Mouse (Mus musculus): Measurements from ENCODE around the gene Ten1. TPM values are rescaled to one million over a fixed set of nuclear protein-coding genes. Genes with fewer than 3 reads are reported as not detected.

Gene Ten1
- polyA plus RNA-seq, 1 experiment from 2014 or later: 92.8 TPM

DNA sequence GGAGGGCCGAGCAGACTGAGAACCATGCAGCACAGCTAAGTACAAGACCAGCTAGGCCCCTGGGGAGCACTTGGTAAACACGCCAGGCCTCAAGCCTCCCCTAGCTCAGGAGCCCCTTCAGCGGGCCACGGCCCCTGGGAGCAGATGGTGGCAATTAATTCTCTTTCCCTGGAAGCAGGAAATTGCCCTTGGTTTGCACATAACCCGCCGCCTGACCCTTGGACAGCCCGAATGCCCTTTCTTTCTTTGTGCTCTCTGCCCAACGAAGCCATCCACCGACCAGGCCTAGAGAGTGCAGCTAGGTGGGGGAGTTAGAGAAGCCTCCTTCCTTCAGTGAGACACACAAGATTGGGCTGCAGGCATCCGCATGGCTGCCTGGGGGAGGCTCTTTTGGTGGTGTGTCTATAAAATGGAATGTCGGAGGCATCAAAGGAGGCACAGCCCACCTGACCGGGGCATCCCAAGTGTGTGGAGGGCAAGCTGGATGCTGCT, 43.1 kb downstream of the Ten1 start:
- no peaks in the 10 kb centered on the region for H3K9me3 ChIP-seq (ENCODE audit: control insufficient read depth, low read length)
- H3K9ac ChIP-seq (replicated peaks; ENCODE audit: low read depth, low read length): no peak overlapping the region
- WGBS: 75% methylated on average over 12 of the region's 12 CpGs
- no peak overlapping the region for H3K4me2 ChIP-seq (ENCODE audit: low read length)
- no peak overlapping the region for H3K4me3 ChIP-seq (replicated peaks; ENCODE audit: low read length)
- ATAC-seq: no peak
- H3K36me3 ChIP-seq (ENCODE audit: control insufficient read depth, insufficient read depth): peaks cover 18% of the 10 kb centered on the region
- H3K27ac ChIP-seq (ENCODE audit: low read length): no peak overlapping the region
- peaks cover 11% of the 10 kb centered on the region for H3K27me3 ChIP-seq (replicated peaks; ENCODE audit: control insufficient read depth, insufficient read depth, low read length)
- H3K4me1 ChIP-seq (replicated peaks; ENCODE audit: control insufficient read depth, insufficient read depth, low read length): no peaks in the 10 kb centered on the region

DNA sequence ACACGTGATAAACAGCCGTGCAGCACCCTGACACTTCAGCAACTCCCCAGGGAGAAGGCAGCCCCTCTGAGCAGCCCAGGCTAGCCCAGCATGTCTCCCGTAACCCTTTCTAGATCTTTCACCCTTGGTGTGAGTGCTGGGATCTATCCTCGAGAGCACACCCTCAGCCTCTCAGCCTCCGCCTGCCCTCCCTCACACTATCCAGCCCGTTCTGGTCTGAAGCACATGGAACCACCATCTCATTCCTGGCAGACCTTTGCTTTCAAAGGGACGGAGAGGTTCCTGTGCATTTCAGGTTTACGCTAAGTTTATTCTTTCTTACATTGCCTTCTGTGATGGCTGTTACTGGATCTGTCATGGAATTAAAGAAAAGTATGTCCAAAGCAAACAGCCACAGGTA, 45.9 kb downstream of the Ten1 start:
- H3K9ac ChIP-seq (replicated peaks; ENCODE audit: low read depth, low read length): no peak overlapping the region
- no peak overlapping the region for H3K27ac ChIP-seq (ENCODE audit: low read length)
- H3K9me3 ChIP-seq (ENCODE audit: control insufficient read depth, low read length): no peaks in the 10 kb centered on the region
- ATAC-seq: no peak
- no peaks in the 10 kb centered on the region for H3K27me3 ChIP-seq (replicated peaks; ENCODE audit: control insufficient read depth, insufficient read depth, low read length)
- H3K4me3 ChIP-seq (replicated peaks; ENCODE audit: low read length): no peak overlapping the region
- 88% methylated on average over 8 of the region's 8 CpGs for WGBS
- H3K4me2 ChIP-seq (ENCODE audit: low read length): no peak overlapping the region
- H3K36me3 ChIP-seq (ENCODE audit: control insufficient read depth, insufficient read depth): peaks cover 33% of the 10 kb centered on the region
- no peaks in the 10 kb centered on the region for H3K4me1 ChIP-seq (replicated peaks; ENCODE audit: control insufficient read depth, insufficient read depth, low read length)

DNA sequence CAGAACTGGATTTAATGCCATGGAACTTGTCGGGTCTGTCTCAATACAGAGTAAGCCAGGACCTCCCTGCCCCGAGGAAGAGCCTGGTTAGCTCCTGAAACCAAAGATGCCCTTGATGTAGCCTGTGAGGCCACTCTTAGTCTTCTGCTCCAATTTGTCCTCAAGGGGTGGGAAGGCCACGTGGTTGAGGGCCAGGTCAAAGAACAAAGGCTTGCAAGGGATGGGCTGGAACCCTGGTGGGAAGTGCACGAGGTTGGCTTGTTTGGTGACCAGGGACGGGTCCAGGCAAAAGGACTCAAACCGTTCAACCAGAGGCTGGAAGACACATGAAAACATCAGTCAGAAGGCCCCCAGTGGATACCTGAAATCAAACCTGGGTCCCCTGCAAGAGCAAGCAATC, 47.0 kb downstream of the Ten1 start:
- Histone ChIP-seq H3K4me1 (replicated peaks; ENCODE audit: control insufficient read depth, insufficient read depth, low read length) (no peaks in the 10 kb centered on the region), H3K27me3 (replicated peaks; ENCODE audit: control insufficient read depth, insufficient read depth, low read length) (no peaks in the 10 kb centered on the region), H3K36me3 (ENCODE audit: control insufficient read depth, insufficient read depth) (peaks cover 43% of the 10 kb centered on the region), H3K27ac (ENCODE audit: low read length) (no peak overlapping the region), H3K4me2 (ENCODE audit: low read length) (no peak overlapping the region), H3K9me3 (ENCODE audit: control insufficient read depth, low read length) (no peaks in the 10 kb centered on the region), H3K4me3 (replicated peaks; ENCODE audit: low read length) (no peak overlapping the region), H3K9ac (replicated peaks; ENCODE audit: low read depth, low read length) (no peak overlapping the region)
- ATAC-seq: no peak
- 74% methylated on average over 6 of the region's 6 CpGs for WGBS

GRCm38 (mm10) chr11:116247502-116248222, 49.0 kb downstream of the Ten1 start:
- ATAC-seq: no peak
- Histone ChIP-seq H3K4me1 (replicated peaks; ENCODE audit: control insufficient read depth, insufficient read depth, low read length) (no peaks in the 10 kb centered on the region), H3K27ac (ENCODE audit: low read length) (no peak overlapping the region), H3K9ac (replicated peaks; ENCODE audit: low read depth, low read length) (no peak overlapping the region), H3K9me3 (ENCODE audit: control insufficient read depth, low read length) (no peaks in the 10 kb centered on the region), H3K27me3 (replicated peaks; ENCODE audit: control insufficient read depth, insufficient read depth, low read length) (no peaks in the 10 kb centered on the region), H3K4me2 (ENCODE audit: low read length) (no peak overlapping the region), H3K4me3 (replicated peaks; ENCODE audit: low read length) (no peak overlapping the region), H3K36me3 (ENCODE audit: control insufficient read depth, insufficient read depth) (peaks cover 52% of the 10 kb centered on the region)
- 86% methylated on average over 14 of the region's 14 CpGs for WGBS

DNA sequence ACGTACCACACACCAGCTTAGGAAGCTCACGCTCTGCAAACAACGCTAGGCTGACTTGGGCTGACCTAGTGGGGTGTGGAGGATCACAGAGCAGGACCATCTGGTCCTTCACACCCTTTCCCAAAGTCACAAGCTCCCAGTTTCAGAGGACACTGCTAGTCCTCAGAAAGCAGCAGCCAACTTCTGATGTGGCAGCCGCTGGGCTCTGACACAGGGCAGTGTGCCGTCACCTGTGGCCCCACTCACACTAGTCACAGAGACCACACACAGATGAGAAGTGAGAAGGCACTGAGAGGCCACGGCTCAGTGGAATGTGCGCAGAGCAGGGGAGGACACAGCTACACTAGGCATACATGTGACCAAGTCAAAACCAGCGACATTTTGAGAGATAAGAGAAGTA, 52.2 kb downstream of the Ten1 start:
- Histone ChIP-seq H3K36me3 (ENCODE audit: control insufficient read depth, insufficient read depth) (peaks cover 48% of the 10 kb centered on the region), H3K27ac (ENCODE audit: low read length) (no peak overlapping the region), H3K27me3 (replicated peaks; ENCODE audit: control insufficient read depth, insufficient read depth, low read length) (no peaks in the 10 kb centered on the region), H3K4me1 (replicated peaks; ENCODE audit: control insufficient read depth, insufficient read depth, low read length) (no peaks in the 10 kb centered on the region), H3K4me2 (ENCODE audit: low read length) (no peak overlapping the region), H3K9ac (replicated peaks; ENCODE audit: low read depth, low read length) (no peak overlapping the region), H3K9me3 (ENCODE audit: control insufficient read depth, low read length) (no peaks in the 10 kb centered on the region), H3K4me3 (replicated peaks; ENCODE audit: low read length) (no peak overlapping the region)
- ATAC-seq: no peak
- WGBS: 89% methylated on average over 8 of the region's 8 CpGs

GRCm38 (mm10) chr11:116253076-116253600, 54.5 kb downstream of the Ten1 start:
- no peaks in the 10 kb centered on the region for H3K27me3 ChIP-seq (replicated peaks; ENCODE audit: control insufficient read depth, insufficient read depth, low read length)
- peaks cover 41% of the 10 kb centered on the region for H3K36me3 ChIP-seq (ENCODE audit: control insufficient read depth, insufficient read depth)
- H3K4me2 ChIP-seq (ENCODE audit: low read length): no peak overlapping the region
- no peaks in the 10 kb centered on the region for H3K9me3 ChIP-seq (ENCODE audit: control insufficient read depth, low read length)
- no peaks in the 10 kb centered on the region for H3K4me1 ChIP-seq (replicated peaks; ENCODE audit: control insufficient read depth, insufficient read depth, low read length)
- no peak overlapping the region for H3K9ac ChIP-seq (replicated peaks; ENCODE audit: low read depth, low read length)
- ATAC-seq: no peak
- no peak overlapping the region for H3K27ac ChIP-seq (ENCODE audit: low read length)
- WGBS: 89% methylated on average over 3 of the region's 3 CpGs
- no peak overlapping the region for H3K4me3 ChIP-seq (replicated peaks; ENCODE audit: low read length)

GRCm38 (mm10) chr11:116254627-116255026, 56.0 kb downstream of the Ten1 start:
- Histone ChIP-seq H3K9ac (replicated peaks; ENCODE audit: low read depth, low read length) (no peak overlapping the region), H3K4me2 (ENCODE audit: low read length) (no peak overlapping the region), H3K4me3 (replicated peaks; ENCODE audit: low read length) (no peak overlapping the region), H3K27me3 (replicated peaks; ENCODE audit: control insufficient read depth, insufficient read depth, low read length) (no peaks in the 10 kb centered on the region), H3K27ac (ENCODE audit: low read length) (no peak overlapping the region), H3K4me1 (replicated peaks; ENCODE audit: control insufficient read depth, insufficient read depth, low read length) (no peaks in the 10 kb centered on the region), H3K36me3 (ENCODE audit: control insufficient read depth, insufficient read depth) (peaks cover 39% of the 10 kb centered on the region), H3K9me3 (ENCODE audit: control insufficient read depth, low read length) (no peaks in the 10 kb centered on the region)
- 88% methylated on average over 9 of the region's 9 CpGs for WGBS
- no peak for ATAC-seq

- whole genome bisulfite sequencing: 85% methylated on average over 22 of the region's 22 CpGs
- no peaks in the 10 kb centered on the region for H3K27me3 ChIP-seq (replicated peaks; ENCODE audit: control insufficient read depth, insufficient read depth, low read length)
- H3K27ac ChIP-seq (ENCODE audit: low read length): no peak overlapping the region
- H3K4me2 ChIP-seq (ENCODE audit: low read length): no peak overlapping the region
- H3K9ac ChIP-seq (replicated peaks; ENCODE audit: low read depth, low read length): no peak overlapping the region
- no peaks in the 10 kb centered on the region for H3K4me1 ChIP-seq (replicated peaks; ENCODE audit: control insufficient read depth, insufficient read depth, low read length)
- peaks cover 37% of the 10 kb centered on the region for H3K36me3 ChIP-seq (ENCODE audit: control insufficient read depth, insufficient read depth)
- no peak for ATAC-seq
- no peak overlapping the region for H3K4me3 ChIP-seq (replicated peaks; ENCODE audit: low read length)
- no peaks in the 10 kb centered on the region for H3K9me3 ChIP-seq (ENCODE audit: control insufficient read depth, low read length)
Observed at GRCm38 (mm10) chr11:116255090-116255981, 56.7 kb downstream of the Ten1 start.

- no peak overlapping the region for H3K27ac ChIP-seq (ENCODE audit: low read length)
- no peak overlapping the region for H3K4me2 ChIP-seq (ENCODE audit: low read length)
- no peaks in the 10 kb centered on the region for H3K27me3 ChIP-seq (replicated peaks; ENCODE audit: control insufficient read depth, insufficient read depth, low read length)
- H3K9ac ChIP-seq (replicated peaks; ENCODE audit: low read depth, low read length): no peak overlapping the region
- no peaks in the 10 kb centered on the region for H3K4me1 ChIP-seq (replicated peaks; ENCODE audit: control insufficient read depth, insufficient read depth, low read length)
- peaks cover 38% of the 10 kb centered on the region for H3K36me3 ChIP-seq (ENCODE audit: control insufficient read depth, insufficient read depth)
- H3K9me3 ChIP-seq (ENCODE audit: control insufficient read depth, low read length): no peaks in the 10 kb centered on the region
- H3K4me3 ChIP-seq (replicated peaks; ENCODE audit: low read length): no peak overlapping the region
- 94% methylated on average over 9 of the region's 9 CpGs for WGBS
- no peak for ATAC-seq
Observed at GRCm38 (mm10) chr11:116255982-116256675, 57.5 kb downstream of the Ten1 start.

Data from forebrain, embryonic 16.5 days (tissue).